Mouse (Mus musculus): ENCODE results near the gene Olfr132.
"Not testable (repeated sequence)": the region's sequence is repeated elsewhere in the genome, so short reads cannot be mapped to it uniquely, and the experiment has no call there.

Gene Olfr132

GRCm38 (mm10) chr17:38134426-38134825, at the start of gene Olfr132:
Gene Olfr132, minus strand, starts transcription at chr17:38134526.
- no peak for DNase-seq (ENCODE audit: low read depth, low spot score)

DNA sequence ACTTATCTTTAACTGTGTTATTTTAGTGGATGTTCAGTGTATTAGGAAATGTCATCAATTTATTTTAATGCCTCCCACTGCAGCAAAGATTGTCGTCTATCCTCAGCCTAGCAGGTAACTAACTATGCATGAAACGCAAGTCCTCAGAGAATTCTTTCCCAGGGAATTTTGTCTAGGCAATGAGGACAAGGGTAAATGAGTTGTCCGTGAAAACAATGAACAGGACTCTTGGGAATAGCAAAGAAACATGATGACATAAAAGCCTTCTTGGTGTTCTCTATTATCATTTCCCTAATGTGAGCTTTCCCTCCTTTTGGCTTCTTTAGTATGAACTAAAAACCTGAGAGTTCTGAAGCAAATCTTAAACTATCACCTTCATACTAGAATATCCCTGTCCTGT, 36.8 kb upstream of the Olfr132 start, which contains the start of gene Olfr134:
Gene Olfr134, plus strand, starts transcription at position 301 of the 400 bp plus-strand sequence.
- no peak for DNase-seq (ENCODE audit: low read depth, low spot score)

GRCm38 (mm10) chr17:38144981-38145380, 10.7 kb upstream of the Olfr132 start, which contains the start of gene Olfr133:
Gene Olfr133, plus strand, starts transcription at chr17:38145281.
- DNase-seq (ENCODE audit: low read depth, low spot score) = no peak

DNA sequence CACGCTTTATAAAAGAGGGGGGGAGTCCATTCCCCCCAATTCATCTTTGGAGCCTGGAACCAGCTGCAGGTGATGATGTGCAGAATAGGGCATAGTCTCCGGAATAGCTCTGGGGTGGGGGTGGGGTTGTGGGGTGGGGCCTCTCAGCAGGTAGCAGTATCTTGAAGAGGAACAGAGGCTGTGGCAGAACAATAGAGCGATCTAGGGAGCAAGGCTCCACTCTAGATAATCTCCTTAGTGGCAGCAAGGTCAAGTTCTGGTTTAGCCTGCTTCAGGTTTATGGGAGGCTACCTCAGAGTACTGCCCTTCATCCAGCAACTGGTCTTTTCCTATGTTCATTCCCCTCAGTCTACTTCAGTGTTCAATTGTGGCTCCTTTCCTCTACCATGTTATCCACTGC, 9.0 kb downstream of the Olfr132 start:
- DNase-seq (ENCODE audit: low read depth, low spot score) = not testable (repeated sequence)

- DNase-seq (ENCODE audit: low read depth, low spot score) = not testable (repeated sequence)
These were observed 10.1 kb downstream of the Olfr132 start for GRCm38 (mm10) chr17:38124199-38124598.

GRCm38 (mm10) chr17:38088593-38088992, 45.7 kb downstream of the Olfr132 start, which contains the start of gene Olfr131:
Gene Olfr131, minus strand, starts transcription at chr17:38088693.
- DNase-seq (ENCODE audit: low read depth, low spot score) = no peak

DNA sequence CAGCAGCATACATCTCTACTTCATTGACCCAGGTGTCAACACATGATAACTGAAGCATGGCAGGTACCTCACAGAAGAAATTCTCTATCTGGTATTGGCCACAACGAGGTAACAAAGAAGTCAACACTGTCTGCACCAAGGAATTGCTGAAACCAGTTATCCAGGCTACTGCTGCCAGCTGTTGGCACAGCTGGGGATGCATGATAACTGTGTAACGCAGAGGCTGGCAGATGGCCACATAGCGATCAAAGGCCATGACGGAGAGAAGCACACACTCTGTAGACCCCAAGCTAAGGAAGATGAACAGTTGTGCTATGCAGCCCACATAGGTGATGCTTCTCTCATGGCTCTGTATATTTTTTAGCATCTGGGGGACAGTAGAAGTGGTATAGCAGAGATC, 52.0 kb downstream of the Olfr132 start:
- DNase-seq (ENCODE audit: low read depth, low spot score) = no peak
